Mouse (Mus musculus) CD4-positive, CD25-positive, alpha-beta regulatory T cell, adult 9 weeks (primary cell): Measurements from ENCODE around the gene Fzd7. TPM values are rescaled to one million over a fixed set of nuclear protein-coding genes. Genes with fewer than 3 reads are reported as not detected.

Experiments
- polyA plus RNA-seq: library from polyadenylated mRNA; unstranded; fragments of 100-300 nt; shearing (Covaris generic); gene quantifications from one replicate; pipeline ENCODE4 v1.2.1, GENCODE M21; 2017

Gene Fzd7
- not detected for polyA plus RNA-seq

GRCm38 (mm10) chr1:59482331-59482695 is at the start of gene Fzd7:
Gene Fzd7 (plus strand): TSS chr1:59482424.

GRCm38 (mm10) chr1:59516026-59516917 is 34.0 kb downstream of the Fzd7 start, which contains the start of gene Gm973:
Gene Gm973 (plus strand): TSS chr1:59516264.

Other genes starting within 250 kb of the Fzd7 start
- gene Als2, start 245.2 kb upstream of the Fzd7 start, polyA plus RNA-seq = 13.8 TPM
- not detected for gene Cdk15, start 225.5 kb upstream of the Fzd7 start, polyA plus RNA-seq
- 2.6 TPM for gene Gm973, start 33.8 kb downstream of the Fzd7 start, polyA plus RNA-seq
- gene Sumo1, start 188.4 kb downstream of the Fzd7 start, polyA plus RNA-seq = 407 TPM
- 215 TPM for gene Nop58, start 202.5 kb downstream of the Fzd7 start, polyA plus RNA-seq